Mouse (Mus musculus): ENCODE data around the gene Gm1123.

The Gm1123 gene

DNA sequence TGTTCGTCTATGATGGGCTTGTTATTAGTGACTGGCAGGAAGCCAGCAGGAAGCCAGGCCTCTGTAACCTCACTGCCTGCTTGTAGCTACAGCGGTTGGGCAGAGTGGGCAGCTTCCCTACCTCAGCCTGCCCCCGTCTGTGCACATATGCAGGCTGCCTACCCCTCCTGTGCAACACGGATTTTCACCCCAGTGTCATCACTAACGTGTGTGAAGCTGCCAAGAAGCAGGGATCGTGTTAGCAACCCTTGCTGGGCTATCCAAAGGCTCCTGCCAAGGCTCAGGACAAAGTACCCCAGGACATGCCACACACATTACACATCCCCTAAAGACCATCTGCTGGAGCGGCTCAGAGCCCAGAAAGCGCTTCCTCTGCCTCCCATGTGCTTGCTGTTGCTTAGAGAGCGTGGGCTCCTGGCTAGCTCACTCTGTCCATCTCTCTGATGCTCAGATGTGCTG, 35.6 kb downstream of the Gm1123 start:
- no peak for DNase-seq (ENCODE audit: low spot score)

DNA sequence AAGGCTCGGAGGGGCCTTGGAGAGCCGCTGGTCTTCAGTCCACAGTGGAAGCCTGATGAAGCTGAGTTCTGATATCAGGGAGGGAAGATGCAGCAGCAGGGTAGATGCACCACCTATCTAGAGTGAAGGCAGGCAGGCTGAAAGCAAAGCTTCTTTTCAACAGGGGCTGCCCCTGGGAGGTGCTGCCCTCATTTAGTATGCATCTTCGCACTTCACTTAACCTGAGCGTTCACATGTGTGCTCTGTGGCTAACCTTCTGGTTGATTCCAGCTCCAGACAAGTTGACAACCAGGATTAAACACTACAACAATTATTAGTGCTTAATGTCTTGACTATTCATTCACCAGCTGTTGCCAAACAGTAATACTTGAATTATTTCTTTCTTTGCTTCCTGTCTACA, 41.4 kb downstream of the Gm1123 start:
- no peak for DNase-seq (ENCODE audit: low spot score)

DNA sequence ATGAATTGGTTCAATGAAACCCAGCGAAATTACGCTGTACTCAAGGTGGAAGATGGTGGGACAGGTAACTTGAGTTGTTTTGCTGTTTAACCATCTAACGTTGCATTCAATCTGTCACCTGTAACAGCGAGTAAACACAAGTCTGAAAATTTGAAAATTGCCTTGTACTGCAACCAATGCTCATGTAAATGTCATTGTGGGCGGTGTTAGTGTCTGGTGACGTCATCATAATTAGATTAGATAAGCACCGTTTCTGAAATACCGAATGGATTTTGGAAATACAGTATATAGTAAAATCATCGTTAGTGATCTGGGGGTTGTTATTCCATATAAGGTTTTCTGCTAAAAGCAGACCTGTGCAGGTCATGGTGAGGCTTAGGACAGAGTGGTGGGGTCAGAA, 48.4 kb downstream of the Gm1123 start:
- DNase-seq (ENCODE audit: low spot score), result no peak

DNA sequence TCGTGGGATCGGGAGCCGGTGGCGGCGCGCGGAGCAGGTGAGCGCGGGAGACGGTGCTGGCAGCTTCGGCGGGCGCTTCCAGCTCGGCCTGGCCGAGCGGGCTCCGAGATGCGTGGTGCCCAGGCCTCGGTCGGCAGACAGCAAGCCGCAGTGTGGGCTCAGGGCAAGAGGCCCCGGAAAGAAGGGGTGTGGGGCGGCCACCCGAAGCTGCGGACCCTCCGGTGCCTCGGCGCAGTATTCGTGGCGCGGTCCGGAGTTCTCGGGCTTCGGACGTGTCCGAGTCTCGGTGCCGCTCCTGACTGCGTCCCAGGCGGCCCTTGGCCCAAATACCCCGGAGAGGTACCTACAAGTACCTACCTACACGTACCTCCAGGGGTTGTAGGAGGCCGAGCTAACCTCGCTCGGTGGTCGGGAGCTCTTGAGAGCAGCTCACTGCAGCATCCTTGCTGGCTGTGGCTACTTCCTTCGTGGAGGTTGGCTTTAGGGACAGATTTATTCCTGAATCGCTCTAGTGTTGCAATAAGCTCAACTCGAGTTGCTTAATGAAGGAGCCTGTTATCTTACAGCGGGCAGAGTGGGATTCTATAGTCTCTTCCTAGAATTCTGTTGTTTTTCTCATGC, 48.9 kb downstream of the Gm1123 start:
- DNase-seq (ENCODE audit: low spot score), result peak; percentile 32

DNA sequence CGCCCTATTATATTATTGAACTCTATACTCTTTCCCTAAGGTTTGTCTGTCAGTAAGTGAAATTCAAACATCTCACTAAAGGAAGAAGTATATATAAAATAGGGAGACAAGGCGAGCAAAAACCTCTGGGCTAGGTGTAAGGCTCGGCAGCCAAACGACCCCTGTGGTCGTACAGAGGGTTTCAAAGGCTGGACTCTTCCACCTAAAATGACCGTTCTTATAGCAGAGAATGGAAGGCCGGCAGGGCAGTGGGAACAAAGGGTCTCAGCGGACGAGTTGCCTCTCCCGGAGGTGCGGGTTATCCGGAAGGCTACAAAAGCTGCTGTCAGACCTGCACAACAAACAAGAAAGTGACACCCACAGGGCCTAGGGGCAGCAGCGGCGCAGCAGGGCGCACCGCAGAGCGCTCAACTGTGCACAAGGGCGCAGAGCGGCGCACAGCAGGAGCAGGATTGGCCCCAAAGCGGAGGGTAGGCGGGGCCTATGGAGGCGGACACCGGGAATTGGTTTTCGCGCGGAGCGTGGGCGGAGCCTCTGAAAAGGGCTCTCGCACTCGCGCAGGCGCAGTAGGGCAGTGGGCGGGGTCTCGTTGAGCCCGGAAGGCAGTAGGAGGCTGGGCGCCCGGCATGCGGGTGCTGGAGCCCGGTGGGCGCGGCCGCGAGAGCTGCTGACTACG, 49.6 kb downstream of the Gm1123 start, which contains the start of gene Faim:
Faim (plus strand) TSS at position 574 of the 676 bp plus-strand sequence.
- peak; percentile 100 for DNase-seq (ENCODE audit: low spot score)

DNA sequence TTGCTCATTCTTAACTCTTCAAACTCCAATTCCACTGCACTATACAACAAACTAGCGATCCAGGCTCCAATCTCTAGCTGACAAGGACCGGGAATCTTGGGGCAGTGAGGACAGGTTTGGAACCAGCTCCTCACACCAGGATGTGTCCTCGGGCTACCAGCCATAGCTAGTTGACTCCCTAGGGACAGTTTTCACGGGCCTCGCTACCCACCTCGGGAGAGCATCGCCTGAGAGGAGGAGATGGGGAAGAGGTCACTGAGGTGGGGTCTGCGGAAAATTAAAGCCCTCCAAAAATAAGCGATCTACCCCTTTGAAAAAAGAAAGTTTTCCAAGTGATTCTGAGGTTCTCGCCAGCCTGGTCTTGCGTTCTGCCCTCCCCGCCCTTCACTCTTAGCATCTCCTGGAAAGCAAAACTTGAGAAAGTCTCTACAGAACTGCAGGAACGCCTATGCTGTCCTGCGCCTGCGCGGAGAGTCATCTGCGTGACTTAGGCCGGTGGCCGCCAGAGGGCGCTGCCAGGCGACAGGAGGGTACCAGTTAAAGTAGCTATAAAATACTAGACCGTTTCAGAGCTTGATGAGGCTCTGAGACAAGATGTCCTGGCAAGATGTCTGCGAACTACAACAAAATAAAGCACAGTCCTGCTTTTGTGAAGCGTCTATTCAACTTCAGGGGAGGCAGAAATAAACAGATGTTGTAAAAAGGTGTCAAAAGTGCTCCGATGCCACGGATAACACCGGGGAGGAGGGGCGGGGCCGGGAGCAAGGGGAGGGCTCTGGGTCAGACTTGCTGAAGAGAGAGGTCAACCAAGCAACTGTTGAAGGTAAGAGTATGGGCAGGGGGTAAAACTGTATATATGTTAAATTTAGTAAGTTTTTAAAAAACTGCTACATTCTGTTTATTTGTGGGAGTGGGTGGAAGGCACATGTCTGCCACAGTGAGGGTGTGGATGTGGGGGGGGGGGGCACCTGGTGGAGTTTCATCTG, 55.8 kb downstream of the Gm1123 start:
- peak; percentile 92 for DNase-seq (ENCODE audit: low spot score)

DNA sequence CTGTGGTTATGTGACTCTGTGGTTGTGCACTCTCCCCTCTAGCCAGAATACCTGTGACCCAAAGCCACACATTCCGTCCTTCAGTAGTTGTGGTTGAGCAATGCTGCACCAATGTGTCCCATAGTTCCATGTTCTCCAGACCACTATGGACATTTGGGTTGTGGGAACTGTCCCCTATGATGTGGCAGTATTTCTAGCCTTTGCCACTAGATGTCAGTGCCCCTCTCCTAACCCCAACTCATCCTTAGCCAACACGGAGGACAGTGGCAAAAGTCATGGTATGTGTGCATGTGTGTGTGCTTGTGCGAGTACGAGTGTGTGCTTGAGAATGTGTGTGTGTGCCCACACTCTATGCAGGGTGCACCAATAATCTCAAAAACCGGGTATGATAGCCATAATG, 59.0 kb downstream of the Gm1123 start:
- no peak for DNase-seq (ENCODE audit: low spot score)

DNA sequence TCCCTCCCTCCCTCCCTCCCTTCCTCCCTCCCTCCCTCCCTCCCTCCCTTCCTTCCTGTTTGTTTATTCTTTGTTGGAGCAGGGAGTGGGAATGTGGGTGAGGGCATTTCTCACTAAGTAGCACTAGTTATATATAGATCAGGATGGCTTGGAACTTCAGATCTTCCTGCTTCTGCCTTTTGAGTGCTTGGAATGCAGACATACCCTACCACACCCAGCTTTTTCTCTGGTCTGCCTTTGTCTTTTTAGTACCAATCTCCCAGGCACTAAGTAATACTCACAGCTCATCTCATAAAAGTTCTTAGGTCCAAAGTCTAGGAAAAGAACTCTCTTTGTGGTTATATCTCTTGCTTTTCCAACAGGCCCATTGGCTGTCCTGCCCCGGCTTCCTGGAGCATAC, 59.4 kb downstream of the Gm1123 start:
- DNase-seq (ENCODE audit: low spot score), result no peak

DNA sequence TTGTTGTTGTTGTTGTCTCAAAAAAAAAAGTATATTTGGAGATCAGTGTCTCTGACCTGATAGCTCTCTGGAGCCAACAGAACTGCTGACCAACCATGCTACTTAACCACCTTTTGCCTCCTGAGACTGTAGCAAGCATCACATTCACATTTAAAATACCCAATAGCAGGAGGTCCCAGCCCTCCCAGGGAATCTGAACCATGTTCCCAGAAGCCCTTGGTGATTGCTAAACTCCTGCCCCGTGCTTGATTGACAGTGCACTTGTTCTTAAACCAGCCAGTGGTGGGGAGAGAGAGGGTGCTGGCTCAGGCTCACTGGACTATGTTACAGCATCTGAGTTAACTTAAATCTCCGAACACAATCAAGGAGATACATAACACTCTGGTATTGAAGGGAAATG, 60.6 kb downstream of the Gm1123 start:
- DNase-seq (ENCODE audit: low spot score), result no peak

DNA sequence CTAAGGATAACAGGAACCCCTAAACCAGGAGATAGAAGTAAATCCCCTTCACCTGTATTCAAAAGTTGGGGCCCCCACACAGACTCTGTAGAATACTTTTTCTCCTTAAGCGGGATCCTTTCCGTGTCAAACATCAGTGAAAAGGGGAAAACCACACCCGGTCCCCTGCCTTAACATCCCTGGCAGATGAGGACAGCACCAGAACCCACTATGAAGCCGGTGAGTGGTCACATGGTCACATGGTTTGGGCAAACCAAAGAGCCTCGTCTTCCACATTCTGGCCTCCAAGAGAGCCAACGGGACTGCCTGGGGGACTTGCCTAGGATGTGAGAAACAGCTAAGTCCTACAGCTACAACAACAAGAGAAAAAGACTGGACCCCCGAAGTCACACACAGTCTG, 62.0 kb downstream of the Gm1123 start:
- no peak for DNase-seq (ENCODE audit: low spot score)

DNA sequence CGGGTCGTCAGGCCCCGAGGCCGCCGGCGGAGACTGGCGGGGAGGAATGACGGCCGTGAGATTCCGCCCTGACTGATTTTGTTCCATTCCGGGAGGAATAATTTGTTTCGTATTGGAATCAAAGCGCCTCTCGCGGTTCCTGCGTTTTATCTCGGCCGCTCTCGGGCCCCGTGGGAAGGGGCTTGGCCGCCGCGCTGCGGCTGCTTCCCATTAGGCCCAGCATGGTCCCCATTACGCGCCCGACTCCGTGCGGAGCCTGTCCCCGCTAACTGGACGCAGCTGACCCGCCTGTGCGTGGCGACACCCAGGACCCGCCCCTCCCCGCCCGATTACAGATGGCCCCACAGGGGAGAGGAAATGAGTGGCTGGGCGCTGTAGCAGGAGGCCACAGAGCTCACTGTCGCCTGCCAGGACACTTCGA, 62.4 kb downstream of the Gm1123 start:
- no peak for DNase-seq (ENCODE audit: low spot score)

DNA sequence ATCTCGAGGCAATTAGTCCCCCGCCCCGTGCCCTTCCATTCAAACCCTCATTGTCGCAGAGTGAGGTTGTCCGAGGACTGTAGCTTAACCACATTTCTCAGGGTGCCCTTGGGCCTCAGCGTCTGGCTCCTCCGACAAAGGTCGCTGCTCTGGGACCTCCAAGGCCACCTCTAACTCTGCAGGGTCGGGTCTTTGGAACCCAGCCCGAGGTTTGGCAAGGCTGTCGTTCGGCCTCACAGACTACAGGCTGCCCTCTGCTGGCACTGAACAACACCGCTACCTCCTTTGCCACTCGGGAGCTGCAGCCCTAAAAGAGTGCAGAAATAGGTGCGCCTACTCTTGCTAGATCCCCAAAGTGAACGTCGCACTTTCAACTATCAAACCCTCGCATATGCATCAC, 70.4 kb downstream of the Gm1123 start:
- DNase-seq (ENCODE audit: low spot score), result no peak

DNA sequence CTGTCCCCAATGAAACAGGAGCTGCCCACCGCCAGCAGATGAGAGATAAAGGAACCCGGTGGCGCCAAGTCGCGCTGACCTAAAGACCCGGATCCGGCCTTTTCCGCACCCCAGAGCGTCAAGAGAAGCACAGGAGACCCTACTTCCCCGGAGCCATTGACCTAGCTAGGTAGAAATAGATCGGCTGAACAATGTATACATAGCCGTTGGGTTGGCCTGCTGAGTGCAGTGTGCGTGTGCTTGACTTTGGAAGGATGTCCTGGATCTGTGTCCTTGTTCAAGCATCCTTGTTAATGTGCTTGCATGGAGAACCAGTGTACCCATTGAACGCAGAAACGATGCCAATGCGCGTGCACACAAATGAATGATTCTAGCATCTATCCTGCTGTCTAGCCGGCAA, 71.9 kb downstream of the Gm1123 start:
- no peak for DNase-seq (ENCODE audit: low spot score)

DNA sequence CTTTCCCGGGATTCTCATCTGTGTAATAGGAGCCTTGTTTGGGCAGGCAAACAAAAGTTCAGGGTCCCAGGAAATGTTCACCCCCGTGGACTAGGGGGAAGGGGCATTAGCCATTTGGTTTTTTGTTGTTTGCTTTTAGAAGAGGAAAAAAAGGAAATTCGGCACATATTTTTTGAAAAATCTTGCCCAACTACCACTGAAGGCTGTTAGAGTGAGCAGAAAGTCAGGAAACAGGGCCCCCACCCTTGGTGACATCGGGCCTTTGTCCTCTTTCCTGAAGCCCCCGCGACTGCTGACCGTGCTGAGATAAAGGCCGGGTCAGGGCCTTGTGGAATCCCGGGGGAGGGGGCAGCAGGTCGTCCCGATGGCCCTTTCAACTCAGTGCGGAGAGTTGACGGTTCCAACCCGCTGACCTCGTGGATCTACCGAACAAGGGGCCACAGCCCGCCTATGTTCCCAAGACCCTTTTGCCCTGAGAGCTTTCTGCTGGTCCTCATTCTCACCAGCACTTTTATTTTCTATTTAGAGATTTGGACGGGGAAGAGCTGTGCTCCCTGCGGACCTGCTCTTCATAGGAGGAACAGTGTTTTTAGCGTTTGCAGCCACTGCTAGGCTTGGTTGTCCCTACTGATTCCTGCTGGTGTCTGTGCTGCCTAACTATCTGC, 72.9 kb downstream of the Gm1123 start:
- no peak for DNase-seq (ENCODE audit: low spot score)

DNA sequence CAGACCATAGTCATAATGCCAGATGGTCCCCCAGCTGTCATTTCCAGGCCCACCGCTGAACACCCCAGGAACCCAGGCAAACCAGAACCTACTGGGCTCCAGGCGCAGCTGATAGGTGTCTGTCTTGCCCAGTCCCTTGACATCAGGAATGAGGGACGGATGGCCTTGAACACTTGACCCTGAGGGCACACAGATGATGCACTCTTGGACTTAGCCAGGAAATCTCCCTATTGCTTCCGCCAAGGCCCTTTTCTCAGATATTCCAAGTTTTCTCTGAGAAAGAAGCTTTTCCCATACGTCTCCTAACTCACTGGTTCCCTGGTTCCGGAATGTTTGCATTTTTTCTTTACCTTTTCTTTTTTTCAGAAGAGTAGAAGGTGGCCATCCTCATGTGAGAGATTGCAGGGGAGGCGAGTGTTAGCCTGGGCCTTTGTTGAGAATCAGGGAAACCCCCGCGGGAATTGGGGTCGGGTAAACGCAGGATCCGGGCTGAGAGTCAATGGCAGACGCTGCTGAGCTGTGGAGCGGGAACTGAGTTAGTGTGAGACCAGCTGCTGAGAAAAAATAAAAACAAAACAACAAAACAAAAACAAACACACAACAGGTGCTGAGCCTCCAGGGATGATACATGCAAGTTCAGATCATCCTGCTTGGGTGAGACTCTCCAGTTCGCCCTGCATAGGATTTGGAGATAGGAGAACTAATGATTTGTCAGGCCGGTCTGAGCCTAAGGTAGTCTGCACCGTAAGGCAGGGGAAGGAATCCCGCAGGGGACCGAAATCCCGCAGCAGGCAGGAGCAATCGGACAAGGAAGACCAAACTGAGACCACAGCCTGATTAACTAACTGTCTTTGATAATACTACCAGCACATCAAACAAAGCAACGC, 73.7 kb downstream of the Gm1123 start:
- no peak for DNase-seq (ENCODE audit: low spot score)

DNA sequence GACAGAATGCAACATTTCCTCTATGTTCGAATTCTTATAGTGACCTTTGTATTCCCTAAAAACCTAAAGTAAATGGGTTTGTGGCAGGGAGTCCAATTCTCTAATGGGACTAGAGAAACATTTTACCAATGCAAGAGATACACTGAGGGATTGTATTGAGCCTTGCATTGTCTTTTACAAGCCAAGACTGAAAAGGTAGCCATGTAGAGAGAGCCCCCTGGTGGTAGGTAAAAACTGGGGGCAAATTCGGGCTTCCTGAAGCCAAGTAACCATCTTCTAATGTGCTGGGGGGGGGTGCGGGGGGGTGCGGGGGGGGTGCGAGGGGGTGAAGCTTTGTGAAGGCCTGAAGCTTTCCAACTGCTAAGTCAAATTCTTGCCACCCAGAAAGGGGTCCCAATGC, 75.2 kb downstream of the Gm1123 start:
- DNase-seq (ENCODE audit: low spot score), result no peak

DNA sequence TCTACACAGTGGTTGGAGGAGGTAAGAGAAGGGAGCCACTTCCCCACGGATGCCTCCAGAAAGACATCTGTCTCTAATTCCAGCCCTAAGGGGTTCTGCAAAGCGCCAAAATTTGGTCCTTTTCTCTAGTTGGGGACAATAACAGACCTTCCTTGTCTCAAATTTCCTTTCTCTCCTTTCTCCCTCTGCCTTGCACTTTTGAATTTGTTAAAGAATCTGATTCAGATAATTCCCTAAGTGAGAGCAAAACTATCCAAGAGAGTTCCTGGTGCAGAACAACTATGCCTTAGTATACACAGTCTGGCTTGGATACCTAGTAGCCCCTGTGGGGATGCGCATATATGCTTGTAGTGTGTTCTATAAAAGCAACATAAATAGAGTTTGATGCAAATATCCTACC, 75.7 kb downstream of the Gm1123 start:
- DNase-seq (ENCODE audit: low spot score), result no peak

DNA sequence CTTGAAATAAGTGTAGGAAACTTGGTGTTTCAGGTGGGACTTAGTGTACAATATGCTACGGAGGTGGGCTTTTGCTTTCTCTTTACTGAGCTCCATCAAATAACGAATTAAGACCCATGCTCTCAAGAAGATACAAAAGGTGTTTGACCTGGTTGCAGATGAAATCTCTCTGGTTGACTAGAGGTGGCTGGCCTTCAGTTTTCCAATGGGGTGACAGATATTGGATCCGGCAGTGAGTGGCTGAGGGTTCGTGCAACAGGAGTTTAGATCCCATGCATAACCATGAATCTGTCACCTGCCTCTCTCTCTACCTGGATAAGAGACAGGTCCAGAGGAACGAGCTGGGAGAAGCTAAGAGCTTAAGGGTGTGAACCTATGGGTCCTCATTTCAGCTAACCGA, 76.9 kb downstream of the Gm1123 start:
- no peak for DNase-seq (ENCODE audit: low spot score)

DNA sequence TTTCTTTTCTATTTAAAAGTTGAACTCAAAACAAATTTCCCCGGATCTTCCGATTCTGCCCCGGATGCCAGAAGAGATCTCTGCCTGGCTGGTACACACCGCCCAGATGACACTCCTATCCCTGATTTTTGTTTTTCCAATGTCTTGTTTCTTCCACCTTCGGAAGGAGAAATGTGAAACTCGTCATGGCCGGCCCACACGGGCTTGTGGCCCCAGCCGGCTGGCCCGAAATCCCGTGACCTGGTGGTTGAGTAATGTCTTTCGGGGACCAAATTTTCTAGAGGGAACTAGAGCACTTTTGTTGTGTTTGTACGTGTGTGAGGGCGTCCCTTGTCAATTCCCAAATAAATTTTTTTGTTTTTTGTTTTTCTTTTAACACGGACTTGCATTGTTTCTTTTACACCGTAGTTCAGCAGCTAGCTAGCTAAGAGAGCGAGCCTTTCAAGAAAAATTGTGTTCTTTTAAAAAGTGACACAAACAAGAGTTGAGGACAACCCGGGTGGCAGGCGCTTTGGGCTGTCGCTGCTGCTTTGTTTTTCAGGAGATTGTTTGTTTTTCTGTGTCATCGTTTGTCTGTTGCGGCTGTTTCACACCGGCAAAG, 77.7 kb downstream of the Gm1123 start:
- no peak for DNase-seq (ENCODE audit: low spot score)

Data from urinary bladder, postnatal 25 days (tissue).